Mouse (Mus musculus) CD8-positive naive resting alpha-beta T cell, adult 2 months (primary cell): ENCODE results near the gene Tmem140.

Experiments
- DNase-seq, 2 experiments: peaks; one replicate each; pipeline ENCODE4 v3.0.0; 2022; ENCODE audit warnings: low read depth in 2 of 2, low spot score in 2 of 2

The Tmem140 gene

DNA sequence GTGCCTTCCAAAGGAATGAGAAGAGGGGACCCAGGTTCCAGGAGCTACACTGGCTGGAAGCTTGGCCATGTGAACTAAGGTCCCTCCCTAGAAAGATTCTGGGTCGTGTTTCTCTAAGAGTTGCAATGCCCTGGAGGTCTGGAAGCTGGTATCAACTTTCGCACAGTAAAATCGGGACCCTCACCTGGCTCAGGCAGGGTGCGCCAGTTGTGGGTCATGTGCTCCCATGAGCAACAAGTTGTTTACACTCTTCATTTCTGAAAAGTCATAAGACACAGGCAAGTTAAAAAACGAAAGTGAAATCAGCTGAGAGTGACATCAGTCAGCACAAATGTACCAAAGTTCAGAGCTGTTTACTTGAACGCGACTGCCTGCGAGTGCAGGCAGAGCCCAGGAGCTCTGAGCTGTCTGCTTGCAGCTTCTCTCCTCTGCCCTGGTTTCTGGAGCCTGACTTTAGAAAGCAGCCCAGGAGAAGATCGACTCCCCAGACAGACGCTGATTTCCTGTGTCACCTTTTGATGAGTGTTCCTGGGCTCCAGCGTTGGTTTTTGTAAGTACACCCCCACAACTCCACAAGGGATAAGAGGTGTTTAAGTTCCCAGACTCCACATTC lies at the start of gene Tmem140:
Gene Tmem140, plus strand, starts transcription at position 356 of the 613 bp plus-strand sequence.
- DNase-seq: peak; percentile 48 to 60

DNA sequence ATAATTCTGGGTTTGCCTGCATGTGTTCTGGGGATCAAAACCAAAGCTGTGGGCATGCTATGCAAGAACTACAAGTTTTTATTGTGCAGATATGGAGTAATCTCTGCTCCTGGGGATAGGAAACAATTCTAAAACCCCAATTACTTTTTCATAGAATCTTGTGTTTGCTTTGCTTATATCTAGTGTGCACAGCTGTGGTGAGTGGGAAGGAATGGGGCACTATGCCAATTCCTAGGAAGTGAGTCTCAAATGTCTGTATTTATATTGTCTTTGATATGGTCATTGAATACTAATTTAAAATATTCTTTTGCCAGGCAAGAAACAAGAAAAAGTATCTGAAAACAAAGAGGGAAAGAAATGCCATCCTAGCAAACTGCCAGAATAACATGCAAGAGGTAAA lies 38.5 kb upstream of the Tmem140 start:
- no peak for DNase-seq

DNA sequence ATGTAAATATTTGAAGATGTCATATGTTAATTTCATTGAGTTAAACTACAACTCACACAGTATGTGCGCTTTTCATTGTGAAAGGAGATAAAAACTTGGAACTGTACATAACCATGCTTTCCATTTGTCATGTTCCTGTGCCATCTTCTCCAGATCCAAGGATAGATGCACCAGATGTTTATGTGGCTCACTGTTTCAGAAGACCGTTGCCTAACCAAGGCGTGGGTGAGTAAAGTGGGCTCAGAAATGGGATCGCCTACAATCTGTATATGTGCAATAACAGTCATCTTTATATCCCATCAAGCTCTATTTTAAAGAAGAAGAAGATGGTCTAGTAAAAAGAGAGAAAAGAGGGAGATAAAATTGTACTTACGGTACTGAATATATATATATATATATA lies 30.6 kb upstream of the Tmem140 start:
- no peak for DNase-seq

DNA sequence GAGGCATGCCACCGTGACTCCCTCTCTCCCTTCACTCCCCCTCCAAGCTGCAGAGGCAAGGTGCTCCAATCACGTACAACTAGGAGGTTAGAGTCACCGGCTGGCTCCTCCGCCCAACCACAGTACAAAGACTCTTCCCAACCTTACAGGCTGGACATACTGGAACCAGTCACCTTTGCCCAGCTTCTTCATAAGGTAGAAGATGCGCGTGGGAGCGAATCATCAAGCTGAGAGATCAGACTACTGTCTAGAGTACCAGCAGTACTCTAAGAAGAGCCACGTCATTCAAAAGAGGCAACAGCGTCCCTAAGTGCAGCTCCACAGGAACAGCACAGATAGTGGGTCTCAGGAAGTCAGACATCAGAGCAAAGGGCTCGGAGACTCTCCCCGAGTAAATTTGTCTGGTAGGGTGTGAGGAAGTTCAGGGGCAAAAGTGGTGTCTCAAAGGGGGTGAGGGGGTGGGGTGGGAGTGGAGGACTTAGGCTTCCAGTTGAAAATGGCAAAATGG lies 1.3 kb upstream of the Tmem140 start:
- DNase-seq: peak in 1 of 2 experiments; percentile 21

DNA sequence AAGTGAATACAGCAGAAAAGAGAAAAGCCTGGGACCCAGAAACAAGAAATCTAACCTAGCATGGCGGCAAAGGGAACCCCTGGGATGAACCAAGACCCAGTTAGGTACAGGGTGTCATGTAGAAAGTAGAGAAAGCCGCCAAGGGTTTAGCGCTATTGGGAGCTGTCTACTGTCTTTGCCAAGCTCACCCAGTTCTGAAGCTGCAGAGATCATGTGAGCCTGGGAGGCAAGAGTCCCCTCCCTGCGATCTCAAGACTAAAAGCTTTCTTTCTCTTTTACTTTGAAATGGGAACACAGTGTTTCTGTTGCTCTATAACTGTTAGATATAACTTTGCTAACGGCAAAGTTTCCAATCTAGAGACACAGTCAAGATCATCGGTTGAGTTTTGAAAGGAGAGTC lies 565 bp upstream of the Tmem140 start:
- DNase-seq: peak in 1 of 2 experiments; percentile 45

DNA sequence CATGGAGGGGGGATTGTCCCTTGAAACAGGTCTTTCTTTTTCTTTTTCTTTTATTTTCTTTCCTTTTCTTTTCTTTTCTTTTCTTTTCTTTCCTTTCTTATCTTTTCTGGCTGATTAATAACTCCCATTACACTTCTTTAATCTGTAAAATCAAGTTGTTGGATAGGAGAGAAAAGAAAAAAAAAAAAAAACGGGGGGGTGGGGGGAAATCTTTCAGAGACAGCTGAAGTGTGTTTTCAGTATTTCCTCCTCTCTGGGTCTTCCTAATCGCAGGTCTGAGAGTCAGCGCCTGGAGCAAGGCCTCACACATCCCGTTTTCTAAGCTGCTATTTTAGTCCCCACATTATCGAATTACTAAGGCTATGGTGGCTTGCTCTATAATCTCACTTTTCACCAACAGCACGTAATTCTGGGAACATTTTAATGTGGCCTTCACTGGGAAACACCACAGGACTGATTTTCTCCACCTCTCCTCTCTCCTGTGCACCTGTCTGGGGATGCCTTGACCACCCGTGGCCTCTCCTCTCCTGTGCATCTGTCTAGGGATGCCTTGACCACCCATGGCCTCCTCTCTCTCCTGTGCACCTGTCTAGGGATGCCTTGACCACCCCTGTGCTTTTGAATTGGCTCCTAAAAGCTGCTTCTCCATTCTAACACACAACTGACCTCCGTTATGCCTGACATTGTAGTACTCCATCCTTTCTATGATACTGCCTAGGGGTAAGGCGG lies 1.0 kb downstream of the Tmem140 start:
- no peak for DNase-seq

DNA sequence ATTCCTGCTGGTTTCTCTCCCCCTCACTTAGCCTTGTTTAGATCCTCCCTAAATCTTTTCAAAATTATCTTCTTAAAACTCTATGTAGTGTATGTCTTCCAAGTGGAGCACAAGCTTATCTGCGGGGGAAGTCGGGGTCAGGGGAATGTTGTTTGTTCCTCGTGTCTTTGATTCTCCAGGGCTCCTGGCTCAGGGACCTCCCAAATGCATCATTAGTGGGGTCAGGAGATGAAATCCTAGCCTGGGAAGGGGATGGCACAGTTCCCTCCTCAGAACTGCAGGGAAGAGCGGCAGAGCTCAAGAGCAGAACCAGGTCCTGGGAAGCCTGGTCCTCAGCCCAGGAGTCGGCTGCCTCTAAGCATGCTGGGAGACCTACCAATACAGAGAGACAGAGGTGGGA lies 2.3 kb downstream of the Tmem140 start:
- no peak for DNase-seq

DNA sequence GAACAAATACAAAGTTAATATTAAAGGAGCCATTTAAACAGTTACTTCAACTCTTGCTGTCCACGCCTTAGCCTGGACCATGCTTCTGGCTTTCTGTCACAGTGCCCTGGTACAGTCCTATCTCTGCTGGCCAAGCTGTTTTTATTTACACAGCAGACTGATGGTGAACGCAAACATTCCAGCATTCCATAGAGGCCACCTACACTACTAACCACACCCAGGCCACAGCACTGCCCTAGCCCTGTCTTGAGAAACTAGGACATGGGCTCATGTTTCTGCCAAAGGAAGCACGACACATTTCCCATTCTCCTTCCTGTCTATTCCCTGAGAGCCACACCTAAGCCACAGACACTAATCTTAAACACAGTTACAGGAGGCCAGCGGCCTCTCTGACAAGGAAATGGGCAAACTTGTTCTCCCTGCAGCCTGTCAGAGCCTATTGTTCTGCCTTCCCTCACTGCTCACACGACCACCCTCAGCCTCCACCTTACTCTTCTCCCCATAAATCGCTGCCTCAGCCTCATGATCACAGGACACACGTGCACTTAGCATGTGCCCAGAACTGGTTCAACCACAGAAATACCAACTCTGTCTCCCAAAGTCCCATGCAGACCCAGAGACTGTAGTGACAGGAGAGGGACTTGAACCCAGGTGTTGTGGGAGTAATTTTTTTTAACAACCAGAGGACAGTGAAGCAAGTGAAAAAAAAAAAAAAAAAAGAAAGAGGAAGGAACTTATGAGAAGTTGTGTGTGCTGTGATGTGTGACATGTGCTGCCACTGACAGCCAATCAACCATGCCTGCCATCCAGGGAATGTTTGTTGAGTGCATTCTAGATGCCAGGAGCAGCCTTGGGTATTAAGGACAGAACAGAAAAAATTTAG lies 3.0 kb downstream of the Tmem140 start:
- no peak for DNase-seq

DNA sequence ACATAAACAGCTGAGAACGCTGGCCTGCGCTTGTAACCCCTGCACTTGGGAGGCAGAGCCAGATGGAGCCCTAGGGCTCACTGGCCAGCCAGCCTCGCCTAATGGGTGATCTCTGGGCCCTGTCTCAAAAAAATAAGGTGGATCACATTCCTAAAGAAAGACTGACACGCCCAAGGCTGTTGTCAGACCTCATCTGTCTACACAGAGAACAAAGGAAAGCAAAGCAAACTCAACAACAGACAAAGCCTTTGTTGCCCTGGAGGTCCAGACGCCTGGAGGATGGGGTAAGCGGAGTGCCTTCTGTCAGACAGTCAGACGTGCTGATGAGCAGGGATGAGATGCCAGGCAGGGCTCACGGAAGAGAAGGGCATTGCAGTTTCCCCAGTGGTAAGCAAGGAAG lies 3.8 kb downstream of the Tmem140 start:
- no peak for DNase-seq

DNA sequence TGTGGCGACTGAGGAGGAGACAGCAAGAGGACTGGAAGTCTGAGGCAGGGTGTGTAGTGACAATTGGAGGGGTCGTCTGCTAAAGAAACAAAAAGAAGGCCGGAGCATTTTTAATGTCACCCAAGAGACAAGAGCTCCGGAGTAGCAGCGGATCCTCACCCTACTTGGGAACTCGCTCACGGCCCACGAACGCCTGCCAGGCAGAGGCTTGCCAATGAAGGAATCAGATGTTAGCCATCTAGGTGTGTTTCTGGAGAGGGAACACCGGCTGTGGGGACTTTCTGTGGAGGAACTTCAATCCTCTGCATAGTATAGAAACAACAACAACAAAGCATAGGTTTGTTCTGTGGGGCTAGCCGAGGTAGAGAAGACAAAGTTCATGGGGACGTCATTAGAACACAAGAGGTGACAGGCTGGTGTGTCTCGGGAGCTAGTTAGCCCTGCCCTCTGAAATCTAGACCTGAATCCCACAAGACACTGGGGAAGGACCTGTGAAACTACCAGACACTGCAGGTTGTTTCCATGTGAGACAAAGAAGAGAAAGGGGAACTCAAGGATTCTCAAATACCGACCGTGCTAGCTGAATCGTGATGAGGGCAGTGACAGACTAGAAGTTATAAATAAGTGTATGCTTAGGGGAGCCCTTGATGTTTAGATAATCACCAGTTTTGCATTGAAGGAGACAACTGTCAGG lies 4.5 kb downstream of the Tmem140 start:
- DNase-seq: no peak

DNA sequence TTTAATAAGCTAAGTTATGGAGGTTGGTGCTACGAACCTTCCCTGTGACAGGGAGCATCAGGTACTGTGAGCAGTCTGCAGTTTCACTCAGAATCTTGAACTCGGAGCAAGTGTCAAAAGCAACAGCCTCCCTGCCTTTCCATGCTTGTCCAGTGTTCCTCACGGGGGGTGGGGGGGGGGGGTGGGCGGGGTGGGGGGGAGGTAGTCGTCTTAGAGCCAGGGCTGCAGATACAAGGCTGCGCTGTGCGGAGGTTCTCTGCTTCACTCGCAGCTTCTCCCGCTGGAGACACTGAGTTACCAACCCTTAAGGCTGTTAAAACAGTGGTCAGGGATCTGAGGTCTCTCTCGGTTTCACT lies 5.0 kb downstream of the Tmem140 start:
- no peak for DNase-seq

DNA sequence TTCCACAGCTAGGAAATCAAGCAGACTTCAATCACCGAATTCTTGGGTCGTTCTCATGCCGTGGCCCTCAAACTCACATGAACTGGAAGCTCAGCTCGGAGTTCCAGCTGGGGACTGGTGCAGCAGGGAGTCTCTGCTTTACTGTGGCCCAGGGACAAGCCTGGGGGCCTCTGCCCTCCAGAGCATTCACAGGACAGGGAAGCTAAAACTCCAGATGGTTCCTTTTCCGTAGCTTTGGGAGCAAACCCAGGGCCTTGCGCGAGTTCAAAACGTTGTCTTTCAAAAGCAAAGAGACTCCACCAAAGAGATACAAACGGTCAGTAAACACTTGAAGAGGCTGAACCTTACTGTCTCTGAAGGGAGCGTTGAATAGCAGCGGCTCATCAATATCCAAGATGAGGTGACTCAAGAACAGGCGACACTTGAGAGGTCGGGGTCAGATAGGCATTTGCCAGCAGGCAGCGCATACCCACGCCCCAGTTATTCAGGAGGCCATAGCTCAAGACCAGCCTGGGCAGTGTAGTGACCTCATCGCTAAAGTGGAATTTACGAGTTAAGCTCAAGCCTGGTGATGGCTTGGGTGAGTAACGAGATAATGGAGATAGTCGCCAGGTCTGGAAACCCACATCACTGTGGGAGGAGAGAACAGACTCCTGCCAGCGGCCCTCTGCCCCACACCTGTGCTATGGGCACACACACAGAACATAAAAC lies 5.7 kb downstream of the Tmem140 start:
- no peak for DNase-seq

DNA sequence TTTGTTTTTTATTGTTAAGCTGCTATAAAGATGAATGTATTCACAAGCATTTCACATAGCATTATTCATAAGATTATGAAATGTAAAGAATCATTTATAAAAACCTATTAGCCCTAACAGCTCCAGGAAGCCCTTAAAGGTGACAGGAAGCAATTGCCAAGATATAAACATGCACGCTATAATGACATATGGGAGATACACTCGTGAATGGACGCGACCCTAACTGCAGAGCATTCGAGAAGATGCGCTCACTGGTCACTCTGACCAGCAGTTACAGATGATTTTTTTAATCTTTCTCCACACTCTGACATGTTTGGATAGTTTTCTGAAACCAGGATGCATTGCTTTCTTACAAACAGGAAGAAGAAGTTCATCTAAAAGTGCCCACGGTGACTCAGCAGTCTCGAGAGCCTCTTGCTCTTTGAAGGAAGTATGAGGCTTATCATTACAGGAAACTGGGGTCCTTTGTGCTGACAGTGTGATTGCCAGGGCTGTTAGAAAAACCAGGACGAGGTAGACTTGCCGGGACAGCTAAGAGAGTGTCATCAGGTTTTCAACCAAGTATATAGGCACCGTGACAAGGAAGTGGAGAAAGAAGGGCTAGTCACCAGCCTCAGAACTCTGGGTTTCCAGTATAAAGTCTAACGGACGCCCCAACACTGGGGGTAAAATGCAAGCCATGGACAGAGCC lies 6.4 kb downstream of the Tmem140 start:
- peak in 1 of 2 experiments; percentile 20 for DNase-seq

DNA sequence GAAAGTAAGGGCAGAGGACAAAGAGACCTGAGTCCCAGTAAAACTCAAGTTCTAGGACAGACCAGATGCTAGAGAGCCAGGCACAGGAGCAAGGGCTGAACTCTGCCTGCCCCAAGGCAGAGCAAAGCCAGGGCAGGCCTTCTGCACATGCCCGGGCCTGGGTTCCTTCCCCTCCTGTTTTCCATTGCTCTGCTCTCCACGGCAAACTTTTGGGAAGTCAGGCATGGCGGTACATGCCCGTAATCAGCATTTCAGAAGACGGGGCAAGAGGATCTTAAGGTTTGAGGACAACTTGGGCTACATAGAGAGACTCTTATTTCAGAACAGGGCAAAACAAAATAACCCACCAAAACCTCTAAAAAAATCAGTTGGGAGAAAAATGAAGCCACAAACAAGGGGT lies 7.2 kb downstream of the Tmem140 start:
- no peak for DNase-seq

DNA sequence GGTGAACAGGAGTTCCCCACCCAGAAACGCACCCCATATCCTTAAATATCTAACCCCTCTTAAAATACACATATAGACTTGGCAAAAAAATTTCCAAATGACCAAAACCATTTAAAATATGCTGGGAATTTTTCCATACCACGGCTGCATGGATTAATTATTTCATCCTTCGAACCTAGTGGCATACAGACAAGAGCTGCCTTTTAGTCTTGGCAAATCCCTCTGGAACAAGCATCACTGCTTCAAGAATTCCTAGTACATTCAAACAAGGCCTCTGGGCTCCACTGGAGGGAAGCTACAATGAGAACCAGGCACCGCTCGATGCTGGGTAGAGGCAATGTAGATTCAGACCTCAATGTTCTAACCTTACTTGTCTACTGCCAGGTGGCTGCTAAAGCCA lies 7.8 kb downstream of the Tmem140 start:
- no peak for DNase-seq

DNA sequence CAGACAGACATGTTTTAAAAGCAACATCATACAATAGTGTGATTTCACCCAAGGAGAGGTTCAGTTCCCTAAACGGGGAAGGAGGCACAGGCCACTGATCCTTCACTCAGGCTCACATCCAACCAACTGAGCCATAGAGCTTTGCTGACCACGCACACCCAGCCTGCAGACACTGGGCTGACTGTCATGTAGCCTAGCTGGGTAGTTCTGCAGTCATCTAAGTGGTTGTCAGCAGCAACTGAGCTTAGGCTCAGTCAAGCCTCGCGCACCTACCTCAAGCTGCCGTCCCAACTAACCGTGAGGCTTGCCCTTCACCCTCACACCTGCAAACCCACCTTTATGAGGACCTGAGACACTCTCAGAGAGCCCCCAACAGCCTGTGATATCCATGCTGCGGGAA lies 9.0 kb downstream of the Tmem140 start:
- no peak for DNase-seq

DNA sequence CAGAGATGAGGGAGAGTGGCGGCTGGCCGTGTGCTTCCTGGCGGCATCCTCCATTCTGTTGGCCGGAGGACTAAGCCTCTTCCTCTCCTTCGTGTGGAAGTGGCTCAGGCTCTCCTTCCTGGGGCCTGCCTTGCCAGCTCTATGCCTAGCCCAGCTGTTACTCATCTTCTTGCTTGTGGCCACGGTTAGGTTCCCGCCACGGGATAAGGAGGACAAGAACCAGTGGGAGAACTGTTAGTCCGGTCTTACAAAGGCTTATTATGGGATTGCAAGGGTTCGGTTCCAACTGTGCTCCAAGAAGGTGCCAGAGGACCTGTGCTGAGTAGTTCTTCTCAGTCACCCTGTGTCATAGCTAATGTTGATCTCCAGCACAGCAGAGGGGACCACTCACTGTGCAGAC lies 9.9 kb downstream of the Tmem140 start:
- no peak for DNase-seq

DNA sequence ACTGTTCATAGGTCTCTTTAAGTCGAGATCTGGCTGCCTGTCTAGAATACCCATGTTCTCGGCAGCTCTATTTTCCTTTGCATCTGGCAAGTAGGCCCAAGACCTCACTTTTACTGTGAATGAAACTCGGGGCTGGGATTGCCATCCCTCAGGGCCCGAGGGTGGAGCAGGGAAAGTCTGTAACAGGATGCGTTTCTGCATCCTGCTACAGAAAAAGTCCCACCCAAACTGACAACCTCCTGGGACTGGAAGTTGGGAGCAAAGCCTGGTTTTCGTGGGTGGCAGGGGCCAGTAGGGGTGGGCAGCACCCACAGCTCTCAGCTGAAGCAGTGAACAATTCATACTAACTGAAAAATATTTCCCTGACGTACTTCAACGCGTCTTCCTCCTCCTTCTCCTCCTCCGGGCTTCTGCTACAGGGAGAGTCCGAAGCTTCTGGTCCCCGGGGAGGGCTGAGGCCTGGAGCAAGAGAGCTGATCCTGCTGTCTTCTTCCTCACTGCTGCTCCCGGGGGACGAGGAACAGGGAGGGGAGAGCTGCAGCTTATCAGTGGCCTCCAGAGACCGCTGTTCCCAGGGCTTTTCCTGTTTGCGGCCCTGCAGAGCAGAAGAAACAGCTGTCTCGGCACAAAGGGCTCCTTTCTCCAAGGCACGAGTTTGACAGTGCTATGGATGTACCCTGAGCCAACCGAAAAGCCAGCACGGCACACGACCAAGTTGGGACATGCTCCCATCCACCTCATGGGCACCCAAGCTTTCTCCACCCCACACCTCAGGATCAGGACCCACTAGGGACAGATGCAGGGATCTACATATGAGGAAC lies 11.4 kb downstream of the Tmem140 start:
- no peak for DNase-seq

DNA sequence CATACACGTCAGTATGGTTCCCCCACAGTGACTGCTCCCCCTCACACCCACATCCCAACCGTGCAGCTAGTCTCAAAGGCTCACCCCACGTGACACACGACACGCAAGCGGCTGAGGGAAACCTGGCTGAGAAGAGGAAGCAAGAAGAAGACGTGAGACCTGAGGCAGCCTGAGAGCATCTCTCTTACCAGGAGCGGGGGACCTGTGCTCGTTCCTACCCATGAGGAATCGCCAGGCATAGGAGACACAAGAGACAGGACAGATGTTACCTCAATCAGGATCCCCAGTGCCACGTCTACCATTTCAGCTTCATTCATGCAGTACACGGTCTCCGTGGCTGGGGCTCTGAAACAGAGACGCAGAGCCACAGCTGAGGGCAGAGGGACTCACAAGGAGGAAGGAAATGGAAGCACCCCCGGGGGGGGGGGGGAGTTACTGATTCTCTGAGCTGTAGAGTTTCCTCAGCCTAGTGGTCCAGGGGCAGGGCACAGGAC lies 12.4 kb downstream of the Tmem140 start:
- peak; percentile 62 to 64 for DNase-seq
